23 mouse cellular contexts compared by ENCODE assay signal in the genomic region with DNA sequence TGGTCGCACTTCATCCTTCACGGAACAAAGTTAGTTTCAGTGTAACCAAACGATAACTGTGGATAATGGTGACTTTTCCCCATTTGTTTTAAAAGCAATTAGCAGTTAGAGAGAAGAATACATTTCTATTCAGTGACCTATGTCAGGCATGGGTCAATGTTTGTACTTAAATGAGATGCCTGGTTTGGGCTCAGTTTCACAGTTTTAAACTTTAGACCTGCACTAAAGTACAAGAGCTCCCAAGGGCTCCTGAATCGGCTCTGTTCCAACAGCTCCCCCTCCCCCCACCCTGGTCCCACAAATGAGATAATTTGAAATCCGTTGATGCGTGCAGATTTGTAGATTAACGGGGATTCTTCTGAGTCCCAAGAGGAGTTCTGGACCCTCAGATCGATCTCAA. TPM values are rescaled to one million over a fixed set of nuclear protein-coding genes. Genes with fewer than 3 reads are reported as not detected.
"Had no signal": no experiment of that assay in that cellular context is flagged by ENCODE, and none has a peak within 500 bp of the region (broad histone marks: within the 10 kb centered on the region; RNA-seq: fewer than 3 reads in every experiment).

No protein-coding gene starts in this region.

- H3K4me2 ChIP-seq: limb, embryonic 12.5 days; limb, embryonic 15.5 days; lung, embryonic 15.5 days; midbrain, embryonic 11.5 days; midbrain, embryonic 15.5 days; neural tube, embryonic 12.5 days; neural tube, embryonic 15.5 days had no signal

- H3K9ac ChIP-seq: limb, embryonic 12.5 days; limb, embryonic 15.5 days; lung, embryonic 15.5 days; midbrain, embryonic 15.5 days; neural tube, embryonic 12.5 days; neural tube, embryonic 15.5 days had no signal

- ATAC-seq: intestine, postnatal 0 days; midbrain, embryonic 15.5 days had no signal

- H3K9me3 ChIP-seq: limb, embryonic 12.5 days; limb, embryonic 15.5 days; lung, embryonic 15.5 days; megakaryocyte, embryonic 14.5 days; midbrain, embryonic 15.5 days; neural tube, embryonic 12.5 days; neural tube, embryonic 15.5 days had no signal

- H3K4me3 ChIP-seq: limb, embryonic 12.5 days; limb, embryonic 15.5 days; lung, embryonic 15.5 days; megakaryocyte, embryonic 14.5 days; midbrain, embryonic 15.5 days; neural tube, embryonic 12.5 days; neural tube, embryonic 15.5 days had no signal

- H3K4me1 ChIP-seq: limb, embryonic 12.5 days; limb, embryonic 15.5 days; lung, embryonic 15.5 days; megakaryocyte, embryonic 14.5 days; midbrain, embryonic 15.5 days had no signal

- H3K27me3 ChIP-seq: limb, embryonic 12.5 days; limb, embryonic 15.5 days; lung, embryonic 15.5 days; midbrain, embryonic 15.5 days; neural tube, embryonic 12.5 days; neural tube, embryonic 15.5 days had no signal

- H3K27ac ChIP-seq: kidney, postnatal 0 days; limb, embryonic 12.5 days; limb, embryonic 15.5 days; lung, embryonic 15.5 days; midbrain, embryonic 15.5 days; neural tube, embryonic 12.5 days; neural tube, embryonic 15.5 days; stomach, postnatal 0 days had no signal

- DNase-seq: left cerebral cortex, postnatal 4 days; lung, adult 18-20 months; lung, postnatal 10 days; lung, postnatal 36 days; right cerebral cortex, adult 18-20 months; right cerebral cortex, postnatal 14 days; right cerebral cortex, postnatal 4 days; thymus, adult 2 months; thymus, postnatal 14 days; thymus, postnatal 4 days had no signal

- H3K36me3 ChIP-seq: limb, embryonic 12.5 days; limb, embryonic 15.5 days; lung, embryonic 15.5 days; midbrain, embryonic 15.5 days; neural tube, embryonic 12.5 days; neural tube, embryonic 15.5 days had no signal

RNA-seq across cellular contexts. Expression of a gene that starts 5.9 kb away (rescaled TPM):
- total RNA-seq: layer of hippocampus, adult 18-20 months had no signal
- polyA plus RNA-seq: lung, embryonic 15.5 days; midbrain, embryonic 11.5 days; neural tube, embryonic 12.5 days; stomach, embryonic 14.5 days had no signal
